Mouse (Mus musculus): ENCODE results near the gene Hapln2. TPM values are rescaled to one million over a fixed set of nuclear protein-coding genes. Genes with fewer than 3 reads are reported as not detected.

The Hapln2 gene
- not detected in 2 replicates for polyA plus RNA-seq (2012; rRNA removed)
- polyA plus RNA-seq (2014; fragmentation: Nextera tagmentation; extraction: Ambion mirVana): not detected in 2 replicates

GRCm38 (mm10) chr3:88027434-88028186, at the start of gene Hapln2:
Hapln2 (minus strand) TSS chr3:88027583.
- Histone ChIP-seq H3K4me2 (ENCODE audit: low read depth) (no peak within 1 kb of the TSS), H3K27me3 (ENCODE audit: control insufficient read depth, insufficient read depth, low read length) (peaks cover 43% of the 10 kb centered on the region), H3K9ac (replicated peaks) (no peak within 1 kb of the TSS), H3K27ac (no peak within 1 kb of the TSS), H3K36me3 (replicated peaks; ENCODE audit: control insufficient read depth, insufficient read depth, low read depth) (no peaks in the 10 kb centered on the region), H3K4me3 (ENCODE audit: insufficient read depth in 1 of 2, low read depth in 2 of 2, low read length in 2 of 2) (no peak within 1 kb of the TSS), H3K9me3 (ENCODE audit: control insufficient read depth, low read length) (no peaks in the 10 kb centered on the region; the same call in 1 of the 2 replicates), H3K4me1 (replicated peaks; ENCODE audit: control insufficient read depth in 2 of 2, insufficient read depth in 2 of 2, low read length in 1 of 2) (no peaks in the 10 kb centered on the region)
- ATAC-seq (ENCODE audit: insufficient read depth): no peak
- TF ChIP-seq EP300 (IDR thresholded peaks at IDR 0.05; ENCODE audit: low read depth) (no peak), CTCF (IDR thresholded peaks at IDR 0.05; ENCODE audit: low read depth) (peak; percentile 65)
- 38% methylated on average over 5 of the region's 5 CpGs for WGBS (ENCODE audit: insufficient replicate concordance)
- DNase-seq (ENCODE audit: low read depth in 3 of 3, low spot score in 3 of 3): no peak

DNA sequence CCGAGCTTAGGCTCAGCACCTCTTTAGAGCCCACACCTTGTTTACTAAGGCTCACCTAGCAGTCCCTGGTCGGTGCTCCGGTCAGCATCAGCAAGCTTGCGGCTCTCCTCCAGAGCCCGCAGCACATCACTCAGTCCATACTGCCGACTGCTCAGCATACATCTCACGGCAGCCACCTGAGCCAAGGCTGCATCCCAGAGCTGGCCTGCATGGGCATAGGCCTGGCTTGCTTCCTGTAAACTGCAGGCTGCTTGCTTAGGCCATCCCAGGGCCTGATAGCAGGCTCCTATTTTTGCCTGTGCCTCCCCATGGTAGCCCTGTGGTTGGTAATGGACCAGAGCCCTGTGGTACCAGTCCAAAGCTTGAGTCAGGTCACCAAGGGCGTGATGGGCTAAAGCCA, 47.4 kb upstream of the Hapln2 start:
- 62% methylated on average over 8 of the region's 8 CpGs for WGBS (ENCODE audit: insufficient replicate concordance)
- H3K27me3 ChIP-seq (ENCODE audit: control insufficient read depth, insufficient read depth, low read length): no peaks in the 10 kb centered on the region
- ATAC-seq (ENCODE audit: insufficient read depth) (no peak), DNase-seq (ENCODE audit: low read depth in 3 of 3, low spot score in 3 of 3) (no peak)
- TF ChIP-seq CTCF (IDR thresholded peaks at IDR 0.05; ENCODE audit: low read depth) (no peak), EP300 (IDR thresholded peaks at IDR 0.05; ENCODE audit: low read depth) (no peak)
- H3K9ac ChIP-seq (replicated peaks): no peak overlapping the region
- H3K36me3 ChIP-seq (replicated peaks; ENCODE audit: control insufficient read depth, insufficient read depth, low read depth): no peaks in the 10 kb centered on the region
- no peaks in the 10 kb centered on the region for H3K4me1 ChIP-seq (replicated peaks; ENCODE audit: control insufficient read depth in 2 of 2, insufficient read depth in 2 of 2, low read length in 1 of 2)
- H3K4me2 ChIP-seq (ENCODE audit: low read depth): no peak overlapping the region
- no peak overlapping the region for H3K27ac ChIP-seq
- no peaks in the 10 kb centered on the region for H3K9me3 ChIP-seq (ENCODE audit: control insufficient read depth, low read length)
- H3K4me3 ChIP-seq (ENCODE audit: insufficient read depth in 1 of 2, low read depth in 2 of 2, low read length in 2 of 2): no peak overlapping the region

GRCm38 (mm10) chr3:88074351-88074750, 47.0 kb upstream of the Hapln2 start:
- DNase-seq (ENCODE audit: low read depth in 3 of 3, low spot score in 3 of 3) (no peak), ATAC-seq (ENCODE audit: insufficient read depth) (no peak)
- Histone ChIP-seq H3K9ac (replicated peaks) (no peak overlapping the region), H3K27ac (no peak overlapping the region), H3K4me2 (ENCODE audit: low read depth) (no peak overlapping the region), H3K9me3 (ENCODE audit: control insufficient read depth, low read length) (no peaks in the 10 kb centered on the region), H3K36me3 (replicated peaks; ENCODE audit: control insufficient read depth, insufficient read depth, low read depth) (no peaks in the 10 kb centered on the region), H3K4me1 (replicated peaks; ENCODE audit: control insufficient read depth in 2 of 2, insufficient read depth in 2 of 2, low read length in 1 of 2) (no peaks in the 10 kb centered on the region), H3K27me3 (ENCODE audit: control insufficient read depth, insufficient read depth, low read length) (no peaks in the 10 kb centered on the region), H3K4me3 (ENCODE audit: insufficient read depth in 1 of 2, low read depth in 2 of 2, low read length in 2 of 2) (no peak overlapping the region)
- WGBS (ENCODE audit: insufficient replicate concordance): 44% methylated on average over 2 of the region's 2 CpGs
- TF ChIP-seq CTCF (IDR thresholded peaks at IDR 0.05; ENCODE audit: low read depth): no peak
- TF ChIP-seq EP300 (IDR thresholded peaks at IDR 0.05; ENCODE audit: low read depth): no peak

DNA sequence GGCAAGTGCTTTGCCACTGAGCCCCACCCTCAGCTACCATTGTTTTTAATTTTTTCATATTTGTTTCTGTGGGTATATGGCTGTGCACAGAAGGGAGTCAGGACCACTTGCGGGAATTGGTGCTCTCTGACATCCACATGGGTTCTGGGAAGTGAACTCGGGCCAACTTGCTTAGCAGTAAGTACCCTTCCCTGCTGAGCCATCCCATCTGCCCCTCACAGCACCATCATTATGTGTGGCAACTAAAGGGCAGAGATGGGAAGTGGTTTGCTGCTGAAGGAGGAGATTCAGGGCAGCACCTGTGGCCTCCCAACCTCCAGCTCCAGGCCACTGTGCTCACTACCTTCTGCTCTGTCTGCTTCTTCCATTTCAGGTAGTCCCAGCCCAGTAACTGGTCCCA, 46.2 kb upstream of the Hapln2 start:
- no peak for ATAC-seq (ENCODE audit: insufficient read depth)
- Histone ChIP-seq H3K4me2 (ENCODE audit: low read depth) (no peak overlapping the region), H3K9ac (replicated peaks) (no peak overlapping the region), H3K4me1 (replicated peaks; ENCODE audit: control insufficient read depth in 2 of 2, insufficient read depth in 2 of 2, low read length in 1 of 2) (no peaks in the 10 kb centered on the region), H3K36me3 (replicated peaks; ENCODE audit: control insufficient read depth, insufficient read depth, low read depth) (no peaks in the 10 kb centered on the region), H3K9me3 (ENCODE audit: control insufficient read depth, low read length) (no peaks in the 10 kb centered on the region), H3K27me3 (ENCODE audit: control insufficient read depth, insufficient read depth, low read length) (no peaks in the 10 kb centered on the region), H3K4me3 (ENCODE audit: insufficient read depth in 1 of 2, low read depth in 2 of 2, low read length in 2 of 2) (no peak overlapping the region), H3K27ac (no peak overlapping the region)
- DNase-seq (ENCODE audit: low read depth in 3 of 3, low spot score in 3 of 3): no peak
- 52% methylated on average over 2 of the region's 2 CpGs for WGBS (ENCODE audit: insufficient replicate concordance)
- TF ChIP-seq CTCF (IDR thresholded peaks at IDR 0.05; ENCODE audit: low read depth) (no peak), EP300 (IDR thresholded peaks at IDR 0.05; ENCODE audit: low read depth) (no peak)

DNA sequence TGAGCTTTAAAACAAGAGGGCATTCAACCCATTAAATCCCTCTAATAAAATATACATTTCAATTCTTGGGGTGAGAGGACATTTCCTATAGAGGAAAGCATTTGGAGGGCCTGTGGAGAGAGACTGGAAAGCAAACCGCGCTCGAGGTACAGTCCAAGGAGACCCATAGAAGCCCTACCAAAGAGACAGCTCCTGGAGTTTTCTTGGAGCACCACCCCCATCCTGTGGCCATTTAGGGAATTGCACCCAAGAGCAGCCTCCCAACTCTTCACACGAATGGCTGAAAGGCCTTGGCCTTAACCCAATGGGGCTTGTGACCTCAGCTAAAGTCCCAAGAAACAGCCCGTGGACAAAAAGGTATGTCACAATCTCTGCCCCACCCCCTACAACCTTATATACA, 44.4 kb upstream of the Hapln2 start:
- H3K36me3 ChIP-seq (replicated peaks; ENCODE audit: control insufficient read depth, insufficient read depth, low read depth): no peaks in the 10 kb centered on the region
- no peaks in the 10 kb centered on the region for H3K4me1 ChIP-seq (replicated peaks; ENCODE audit: control insufficient read depth in 2 of 2, insufficient read depth in 2 of 2, low read length in 1 of 2)
- TF ChIP-seq CTCF (IDR thresholded peaks at IDR 0.05; ENCODE audit: low read depth) (peak; percentile 91), EP300 (IDR thresholded peaks at IDR 0.05; ENCODE audit: low read depth) (no peak)
- H3K9me3 ChIP-seq (ENCODE audit: control insufficient read depth, low read length): no peaks in the 10 kb centered on the region
- H3K27me3 ChIP-seq (ENCODE audit: control insufficient read depth, insufficient read depth, low read length): no peaks in the 10 kb centered on the region
- peak; percentile 48 to 55 (median 53) for DNase-seq (ENCODE audit: low read depth in 3 of 3, low spot score in 3 of 3)
- no peak overlapping the region for H3K9ac ChIP-seq (replicated peaks)
- H3K4me2 ChIP-seq (ENCODE audit: low read depth): no peak overlapping the region
- 0 out of 2 replicates have a peak, but pooled peaks have one; percentile 11 for ATAC-seq (ENCODE audit: insufficient read depth)
- 3% methylated on average over 5 of the region's 5 CpGs for WGBS (ENCODE audit: insufficient replicate concordance)
- H3K27ac ChIP-seq: no peak overlapping the region
- no peak overlapping the region for H3K4me3 ChIP-seq (ENCODE audit: insufficient read depth in 1 of 2, low read depth in 2 of 2, low read length in 2 of 2)
